Mouse (Mus musculus) activated CD4-positive, CD25-positive, alpha-beta regulatory T cell, adult 9 weeks (primary cell): ENCODE data around the gene 9130019O22Rik. TPM values are rescaled to one million over a fixed set of nuclear protein-coding genes. Genes with fewer than 3 reads are reported as not detected.

ENCODE experiments used
- polyA plus RNA-seq: library from polyadenylated mRNA; unstranded; fragments of 100-300 nt; shearing (Covaris generic); gene quantifications from one replicate; pipeline ENCODE4 v1.2.1, GENCODE M21; 2017

9130019O22Rik gene
- polyA plus RNA-seq = 7.5 TPM

GRCm38 (mm10) chr7:127386641-127387392, at the start of gene 9130019O22Rik:
TSS of gene 9130019O22Rik (minus strand) at chr7:127387166.

GRCm38 (mm10) chr7:127421388-127422191, 34.6 kb upstream of the 9130019O22Rik start, which contains the start of gene Zfp688:
TSS of gene Zfp688 (minus strand) at chr7:127422068.

DNA sequence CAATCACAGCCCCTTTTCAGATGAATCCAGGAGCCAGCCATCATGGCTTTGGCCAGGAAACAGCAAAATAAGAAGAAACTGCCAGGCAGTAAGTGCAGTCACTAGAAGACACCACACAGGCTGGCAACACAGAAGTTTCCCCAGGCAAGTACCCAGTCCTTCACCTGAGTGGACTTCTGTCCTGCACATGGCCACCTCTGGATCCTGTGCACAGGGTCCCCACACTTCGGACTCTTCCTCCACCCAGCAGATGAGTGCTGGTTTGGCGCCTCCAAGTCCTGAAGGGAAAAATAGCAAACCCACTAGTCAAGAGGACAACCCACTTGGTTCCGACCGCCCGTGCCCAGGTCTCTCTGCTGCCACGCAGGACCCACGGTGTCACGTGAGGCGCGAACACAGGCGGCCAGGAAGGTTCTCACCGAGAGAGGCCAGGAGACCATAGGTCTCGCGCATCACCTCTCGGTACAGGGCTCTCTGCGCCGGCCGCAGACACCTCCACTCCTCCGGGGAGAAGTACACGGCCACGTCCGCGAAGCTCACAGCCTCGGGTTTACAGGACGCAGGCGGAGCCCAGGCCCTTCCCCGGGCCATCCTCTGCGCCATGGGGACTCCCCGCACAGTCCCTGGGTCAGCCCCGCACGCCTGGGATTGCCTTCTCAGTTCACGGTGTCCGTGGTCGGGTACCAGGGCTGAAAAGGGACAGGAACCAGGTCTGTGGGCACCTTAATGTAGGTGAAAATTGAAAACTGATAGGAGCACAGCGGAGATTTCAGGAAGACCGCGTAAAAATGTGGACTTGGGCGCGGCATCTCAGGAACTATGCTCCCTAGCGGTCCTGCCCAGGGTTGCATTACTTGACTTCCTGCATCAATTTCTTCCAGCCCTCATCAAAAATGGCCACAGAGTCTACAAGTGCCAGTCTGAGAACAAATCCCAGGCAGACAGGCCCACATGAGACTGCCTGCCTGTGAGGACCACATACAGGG, 19.3 kb upstream of the 9130019O22Rik start, which contains the start of gene Zfp764:
Zfp764 (minus strand) TSS at position 821 of the 986 bp plus-strand sequence.

GRCm38 (mm10) chr7:127393157-127393943, 6.4 kb upstream of the 9130019O22Rik start, which contains the start of gene E430018J23Rik:
TSS of gene E430018J23Rik (minus strand) at chr7:127393629.

GRCm38 (mm10) chr7:127375271-127376245, 11.4 kb downstream of the 9130019O22Rik start, which contains the start of gene Zfp747:
TSS of gene Zfp747 (minus strand) at chr7:127376050.

DNA sequence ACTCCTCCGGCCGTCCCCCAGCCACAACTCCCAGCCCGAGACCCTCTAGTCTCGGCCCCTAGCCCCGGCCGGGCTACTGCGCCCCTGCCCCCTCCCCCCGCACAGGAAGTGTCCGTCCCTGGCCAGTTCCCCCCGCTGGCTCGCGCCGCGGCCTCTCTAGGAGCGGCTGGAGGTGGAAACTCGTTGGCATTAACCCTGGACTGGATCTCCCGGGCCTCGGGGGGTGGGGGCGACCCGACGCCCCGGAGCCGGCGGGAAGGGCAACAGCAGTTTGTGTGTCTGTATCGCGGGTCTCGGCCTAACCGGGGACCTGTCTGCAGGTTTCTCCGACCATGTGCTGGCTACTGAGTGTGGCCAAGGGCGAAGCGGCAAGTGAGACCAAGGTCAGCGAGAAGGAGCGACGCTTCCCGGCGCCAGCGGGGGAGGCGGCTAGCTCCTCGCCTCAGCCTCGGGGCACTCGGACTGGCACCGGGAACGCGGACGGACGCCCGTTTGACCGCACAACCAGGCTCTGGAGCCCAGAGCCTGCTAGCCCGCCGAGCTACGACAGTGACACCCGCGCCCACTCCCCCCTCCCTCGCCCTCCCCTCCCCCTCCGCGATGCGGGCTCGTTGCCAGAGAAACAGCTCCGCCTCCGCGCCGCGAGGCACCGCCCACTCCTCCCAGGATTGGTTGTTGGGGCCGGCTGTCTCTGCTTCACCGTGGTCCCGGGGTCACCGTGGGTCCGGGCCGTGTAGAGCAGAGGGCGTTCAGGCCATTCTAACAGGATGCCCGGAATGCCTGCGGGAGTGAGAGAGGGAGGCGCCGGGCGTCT, 41.2 kb downstream of the 9130019O22Rik start, which contains the start of gene Zfp768:
Zfp768 (minus strand) TSS at position 78 of the 814 bp plus-strand sequence.

Other genes starting within 250 kb of the 9130019O22Rik start
- 101 TPM for gene Spn, start 249.3 kb downstream of the 9130019O22Rik start, polyA plus RNA-seq
- gene Cd2bp2, start 191.1 kb downstream of the 9130019O22Rik start, polyA plus RNA-seq = 80.9 TPM
- gene Tbc1d10b, start 178.7 kb downstream of the 9130019O22Rik start, polyA plus RNA-seq = 12.2 TPM
- 20.7 TPM for gene Mylpf, start 178.3 kb downstream of the 9130019O22Rik start, polyA plus RNA-seq
- 20.7 TPM for gene Zfp553, start 154.1 kb downstream of the 9130019O22Rik start, polyA plus RNA-seq
- 488 TPM for gene Sept1, start 154.0 kb downstream of the 9130019O22Rik start, polyA plus RNA-seq
- gene Zfp771, start 142.9 kb downstream of the 9130019O22Rik start, polyA plus RNA-seq = 0.43 TPM
- 48.1 TPM for gene Dctpp1, start 126.5 kb downstream of the 9130019O22Rik start, polyA plus RNA-seq
- 22.3 TPM for gene Sephs2, start 113.1 kb downstream of the 9130019O22Rik start, polyA plus RNA-seq
- gene Itgal, start 90.9 kb downstream of the 9130019O22Rik start, polyA plus RNA-seq = 433 TPM
- gene Zfp768, start 41.6 kb downstream of the 9130019O22Rik start, polyA plus RNA-seq = 0.34 TPM
- 18.2 TPM for gene Zfp747, start 11.1 kb downstream of the 9130019O22Rik start, polyA plus RNA-seq
- 6.0 TPM for gene E430018J23Rik, start 6.5 kb upstream of the 9130019O22Rik start, polyA plus RNA-seq
- gene Zfp764, start 19.7 kb upstream of the 9130019O22Rik start, polyA plus RNA-seq = 12.8 TPM
- 40.2 TPM for gene Zfp688, start 34.9 kb upstream of the 9130019O22Rik start, polyA plus RNA-seq
- gene Zfp689, start 62.0 kb upstream of the 9130019O22Rik start, polyA plus RNA-seq = 8.9 TPM
- 145 TPM for gene Prr14, start 72.4 kb upstream of the 9130019O22Rik start, polyA plus RNA-seq
- 12.4 TPM for gene Fbrs, start 92.0 kb upstream of the 9130019O22Rik start, polyA plus RNA-seq
- gene Srcap, start 124.8 kb upstream of the 9130019O22Rik start, polyA plus RNA-seq = 92.7 TPM
- 9.3 TPM for gene Gm42715, start 132.4 kb upstream of the 9130019O22Rik start, polyA plus RNA-seq
- 10.7 TPM for gene Tmem265, start 174.2 kb upstream of the 9130019O22Rik start, polyA plus RNA-seq
- gene Phkg2, start 186.2 kb upstream of the 9130019O22Rik start, polyA plus RNA-seq = 99.1 TPM
- 0.99 TPM for gene Ccdc189, start 201.4 kb upstream of the 9130019O22Rik start, polyA plus RNA-seq
- gene Rnf40, start 201.6 kb upstream of the 9130019O22Rik start, polyA plus RNA-seq = 137 TPM
- gene Zfp629, start 228.6 kb upstream of the 9130019O22Rik start, polyA plus RNA-seq = 1.3 TPM